Mouse (Mus musculus) CH12F3 (cell line): ENCODE measurements at regions not wholly inside any gene's neighbourhood (a gene's known extent, or its start where the extent isn't known, plus 50 kb on each side); places are given as distances from the start of the nearest gene placed in this dataset.

Experiments used
- in situ Hi-C: fragments of 300-500 bp; cut with MboI; formaldehyde crosslinking; loops from 2 replicates; pipeline ENCODE4 v1.14.3; 2020; ENCODE audit warnings: low sequenced_read_pairs

GRCm38 (mm10) chr2:114275536-114275935, 74.3 kb upstream of the Zfp770 start:
- in situ Hi-C loops, result no loop called here

DNA sequence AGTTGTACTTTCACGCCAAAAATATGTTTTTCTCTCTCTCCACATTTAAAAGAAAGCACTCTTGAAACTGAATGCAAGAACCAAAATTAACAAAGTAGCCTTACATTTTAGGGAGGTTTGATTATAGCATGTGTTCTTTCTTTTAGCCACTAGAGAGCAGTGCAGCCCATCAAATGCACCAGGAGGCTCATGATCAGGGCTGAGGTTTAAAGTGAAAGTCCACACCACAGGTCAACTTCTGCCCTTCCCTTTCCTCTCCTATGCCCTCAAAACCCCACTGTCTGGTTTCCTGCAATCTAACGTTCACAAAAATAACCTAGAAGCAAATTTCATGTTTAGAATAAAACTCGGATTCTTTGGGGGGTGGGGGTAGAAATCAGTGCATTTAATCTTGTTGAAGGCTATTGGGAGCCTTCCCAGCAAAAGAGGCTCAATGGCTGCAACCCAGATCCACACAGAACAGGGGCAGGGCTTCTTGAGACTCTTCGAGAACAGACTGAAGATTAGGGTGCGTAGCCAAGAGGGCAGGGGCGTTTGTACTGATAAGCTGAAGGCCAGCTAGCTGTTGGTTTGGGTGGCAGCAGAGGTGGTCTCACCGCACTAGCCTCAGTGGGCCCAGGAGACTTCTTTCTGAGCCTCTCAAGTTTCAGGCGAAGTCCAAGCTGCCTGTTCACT, 59.3 kb upstream of the Zfp770 start:
- in situ Hi-C loops, result no loop called here

- in situ Hi-C loops, result no loop called here
Measured at GRCm38 (mm10) chr2:114259539-114259938, 58.3 kb upstream of the Zfp770 start.
